Mouse (Mus musculus): ENCODE data around the gene Khdrbs1.
"Not testable (repeated sequence)": the region's sequence is repeated elsewhere in the genome, so short reads cannot be mapped to it uniquely, and the experiment has no call there.

Khdrbs1 gene

GRCm38 (mm10) chr4:129742232-129743009 lies at the start of gene Khdrbs1:
Khdrbs1 (minus strand) TSS chr4:129742303.
- peak; percentile 94 for DNase-seq (ENCODE audit: low spot score)

- DNase-seq (ENCODE audit: low spot score): no peak
These were observed 49.3 kb upstream of the Khdrbs1 start for GRCm38 (mm10) chr4:129791399-129791798.

- DNase-seq (ENCODE audit: low spot score): no peak
These were observed 48.4 kb upstream of the Khdrbs1 start for GRCm38 (mm10) chr4:129790475-129790874.

GRCm38 (mm10) chr4:129789635-129790034 lies 47.5 kb upstream of the Khdrbs1 start:
- DNase-seq (ENCODE audit: low spot score): no peak

GRCm38 (mm10) chr4:129788693-129789092 lies 46.6 kb upstream of the Khdrbs1 start:
- DNase-seq (ENCODE audit: low spot score): no peak

GRCm38 (mm10) chr4:129785178-129785577 lies 43.1 kb upstream of the Khdrbs1 start:
- peak; percentile 66 for DNase-seq (ENCODE audit: low spot score)

GRCm38 (mm10) chr4:129783506-129783905 lies 41.4 kb upstream of the Khdrbs1 start:
- DNase-seq (ENCODE audit: low spot score): no peak

- no peak for DNase-seq (ENCODE audit: low spot score)
These were observed 40.8 kb upstream of the Khdrbs1 start for GRCm38 (mm10) chr4:129782857-129783331.

GRCm38 (mm10) chr4:129781881-129782675 lies 40.0 kb upstream of the Khdrbs1 start:
- DNase-seq (ENCODE audit: low spot score): no peak

- no peak for DNase-seq (ENCODE audit: low spot score)
These were observed 29.8 kb upstream of the Khdrbs1 start for GRCm38 (mm10) chr4:129771672-129772521.

GRCm38 (mm10) chr4:129771314-129771671 lies 29.2 kb upstream of the Khdrbs1 start:
- no peak for DNase-seq (ENCODE audit: low spot score)

GRCm38 (mm10) chr4:129770600-129770999 lies 28.5 kb upstream of the Khdrbs1 start:
- no peak for DNase-seq (ENCODE audit: low spot score)

GRCm38 (mm10) chr4:129768742-129769141 lies 26.6 kb upstream of the Khdrbs1 start:
- DNase-seq (ENCODE audit: low spot score): not testable (repeated sequence)

- DNase-seq (ENCODE audit: low spot score): no peak
These were observed 25.7 kb upstream of the Khdrbs1 start for GRCm38 (mm10) chr4:129767782-129768181.

- no peak for DNase-seq (ENCODE audit: low spot score)
These were observed 23.2 kb upstream of the Khdrbs1 start for GRCm38 (mm10) chr4:129765351-129765750.

- DNase-seq (ENCODE audit: low spot score): not testable (repeated sequence)
These were observed 20.4 kb upstream of the Khdrbs1 start for GRCm38 (mm10) chr4:129762496-129762895.

GRCm38 (mm10) chr4:129761606-129762005 lies 19.5 kb upstream of the Khdrbs1 start:
- DNase-seq (ENCODE audit: low spot score): no peak

GRCm38 (mm10) chr4:129755455-129755854 lies 13.4 kb upstream of the Khdrbs1 start:
- no peak for DNase-seq (ENCODE audit: low spot score)

- DNase-seq (ENCODE audit: low spot score): no peak
These were observed 12.6 kb upstream of the Khdrbs1 start for GRCm38 (mm10) chr4:129754742-129755141.

- no peak for DNase-seq (ENCODE audit: low spot score)
These were observed 8.3 kb upstream of the Khdrbs1 start for GRCm38 (mm10) chr4:129750430-129750829.

- no peak for DNase-seq (ENCODE audit: low spot score)
These were observed 4.5 kb upstream of the Khdrbs1 start for GRCm38 (mm10) chr4:129746591-129746990.

- DNase-seq (ENCODE audit: low spot score): no peak
These were observed 4.0 kb upstream of the Khdrbs1 start for GRCm38 (mm10) chr4:129746106-129746505.

Measured in ovary, postnatal 14 days (tissue).